Mouse (Mus musculus) gastrocnemius, adult 2 months (tissue): ENCODE measurements around the gene Mtg2. TPM values are rescaled to one million over a fixed set of nuclear protein-coding genes. Genes with fewer than 3 reads are reported as not detected.

Source experiments
- DNase-seq: peaks from one replicate; pipeline ENCODE4 v3.0.0; 2022
- H3K27ac ChIP-seq: fragments of 200-600 bp; 2 replicates; pipeline ENCODE4 v1.8.1; 2022; ENCODE audit warnings: mild to moderate bottlenecking
- H3K4me3 ChIP-seq: fragments of 200-600 bp; 2 replicates; pipeline ENCODE4 v1.8.1; 2022; ENCODE audit warnings: mild to moderate bottlenecking, moderate library complexity
- CTCF ChIP-seq: fragments of 200-600 bp; IDR thresholded peaks from 2 replicates; pipeline ENCODE4 v1.8.1; 2022; ENCODE audit warnings: antibody characterized with exemption, mild to moderate bottlenecking, moderate library complexity
- intact Hi-C: fragments of 180-260 bp; cut with DNase I; formaldehyde crosslinking; loops from one replicate; pipeline ENCODE4 v1.15.1; 2025
- total RNA-seq, 2 experiments: library from RNA; stranded (reverse); gene quantifications; 2 replicates each; pipeline ENCODE4 v1.2.3; 2021

Gene Mtg2
- total RNA-seq, 2 experiments from 2014 or later, result 13.0 to 17.4 TPM

DNA sequence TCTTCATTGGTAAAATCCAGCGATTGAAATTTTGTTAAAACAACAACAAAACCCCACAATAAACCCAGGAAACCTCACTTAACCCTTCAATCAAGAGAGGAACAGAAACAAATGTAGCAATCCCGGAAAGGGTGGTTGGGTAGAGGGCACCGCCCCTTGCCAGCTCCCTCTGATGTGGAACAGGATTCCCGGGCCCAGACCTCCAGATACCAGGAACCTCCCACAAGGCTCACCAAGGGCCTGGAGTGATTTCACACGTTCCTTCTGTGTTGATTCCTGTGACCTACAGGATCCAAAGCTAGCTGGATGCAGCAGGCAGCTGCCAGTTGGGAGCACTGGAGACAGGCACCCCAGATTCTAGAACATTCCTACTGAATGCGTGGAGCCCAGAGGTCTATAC is 30.0 kb upstream of the Mtg2 start:
- no peak overlapping the region for H3K27ac ChIP-seq
- no peak for DNase-seq
- H3K4me3 ChIP-seq, result peak overlapping the region; percentile 93
- intact Hi-C loops, result loop anchor here (2.0 to 5.0 kb wide), 2 partner anchors 14 to 63 kb away; partner anchors contain the start of gene Taf4
- TF ChIP-seq CTCF, result no peak

DNA sequence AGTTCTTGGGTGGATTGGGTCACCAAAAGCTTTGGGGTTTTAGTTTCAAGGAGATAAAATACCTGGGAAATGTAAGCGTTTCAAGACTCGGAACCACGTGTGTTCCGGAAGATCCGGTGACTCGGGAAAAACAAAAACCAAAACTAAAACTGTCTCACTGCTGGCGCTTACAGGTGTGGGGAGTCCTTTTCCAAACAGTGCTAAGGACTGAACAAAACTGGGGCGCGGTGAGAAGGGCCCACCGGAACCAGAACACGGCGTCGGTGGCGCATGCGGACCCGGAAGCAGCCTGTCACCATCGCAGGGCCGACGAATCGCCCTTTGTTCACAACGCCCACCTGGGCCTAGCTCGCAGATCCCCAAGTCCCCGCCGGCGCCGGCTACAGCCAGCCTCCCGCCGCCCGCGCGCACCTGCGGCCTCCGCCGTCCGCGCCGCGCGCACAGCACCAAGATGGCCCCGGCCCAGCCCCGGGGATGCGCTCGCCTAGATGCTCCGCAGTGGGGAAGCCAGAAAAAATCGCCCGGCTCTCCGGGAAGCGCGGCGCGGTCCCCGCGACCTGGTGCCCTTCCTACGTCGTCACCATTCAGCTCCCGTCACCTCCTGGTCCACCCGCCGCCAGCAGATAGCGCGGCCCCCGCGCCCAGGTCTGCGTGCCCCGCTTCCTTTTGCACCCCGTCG is 28.7 kb upstream of the Mtg2 start:
- TF ChIP-seq CTCF, result no peak
- intact Hi-C loops, result loop anchor here (2.0 to 5.0 kb wide), 2 partner anchors 15 to 64 kb away; partner anchors contain the start of gene Taf4
- peak; percentile 68 for DNase-seq
- peak overlapping the region; percentile 93 for H3K4me3 ChIP-seq
- peak overlapping the region; percentile 98 for H3K27ac ChIP-seq

DNA sequence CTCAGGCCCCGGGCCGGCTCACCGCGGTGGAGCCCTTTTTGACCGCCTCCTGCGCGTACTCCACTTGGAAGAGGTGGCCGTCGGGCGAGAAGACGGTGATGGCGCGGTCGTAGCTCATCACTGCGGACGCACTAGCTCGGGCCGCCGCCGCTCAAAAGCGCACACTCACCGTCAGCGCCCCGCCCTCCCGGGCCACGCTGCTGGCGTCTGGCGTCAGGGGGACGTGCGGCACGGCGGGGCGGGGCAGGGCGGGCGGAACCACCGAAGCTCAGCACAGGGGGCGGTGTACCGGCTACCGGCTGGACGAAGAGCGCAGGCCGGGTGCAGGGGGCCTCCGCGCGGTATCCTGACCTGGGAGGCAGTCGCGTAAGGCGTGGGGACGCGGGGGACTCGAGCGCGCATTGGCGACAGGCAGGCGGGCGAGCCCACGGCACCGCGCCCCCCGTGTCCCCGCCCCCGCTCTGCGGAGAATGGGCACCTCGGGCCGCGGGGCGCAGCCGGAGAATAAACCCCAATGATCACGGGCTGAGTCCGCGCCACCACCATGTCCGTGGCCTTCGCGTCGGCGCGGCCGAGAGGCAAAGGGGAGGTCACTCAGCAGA is 28.0 kb upstream of the Mtg2 start, which contains the start of the genes Psma7 and Ss18l1:
Gene Psma7 (minus strand): TSS at position 178 of the 602 bp plus-strand sequence.
Gene Ss18l1 (plus strand): TSS at position 254 of the 602 bp plus-strand sequence.
- Histone ChIP-seq H3K27ac (peak within 1 kb of the TSS; percentile 98), H3K4me3 (peak within 1 kb of the TSS; percentile 93)
- peak; percentile 95 for DNase-seq
- intact Hi-C loops, result loop anchor here (5.0 kb wide), 1 partner anchor 65 kb away; the partner anchor contains the start of gene Taf4
- peak; percentile 42 for TF ChIP-seq CTCF

DNA sequence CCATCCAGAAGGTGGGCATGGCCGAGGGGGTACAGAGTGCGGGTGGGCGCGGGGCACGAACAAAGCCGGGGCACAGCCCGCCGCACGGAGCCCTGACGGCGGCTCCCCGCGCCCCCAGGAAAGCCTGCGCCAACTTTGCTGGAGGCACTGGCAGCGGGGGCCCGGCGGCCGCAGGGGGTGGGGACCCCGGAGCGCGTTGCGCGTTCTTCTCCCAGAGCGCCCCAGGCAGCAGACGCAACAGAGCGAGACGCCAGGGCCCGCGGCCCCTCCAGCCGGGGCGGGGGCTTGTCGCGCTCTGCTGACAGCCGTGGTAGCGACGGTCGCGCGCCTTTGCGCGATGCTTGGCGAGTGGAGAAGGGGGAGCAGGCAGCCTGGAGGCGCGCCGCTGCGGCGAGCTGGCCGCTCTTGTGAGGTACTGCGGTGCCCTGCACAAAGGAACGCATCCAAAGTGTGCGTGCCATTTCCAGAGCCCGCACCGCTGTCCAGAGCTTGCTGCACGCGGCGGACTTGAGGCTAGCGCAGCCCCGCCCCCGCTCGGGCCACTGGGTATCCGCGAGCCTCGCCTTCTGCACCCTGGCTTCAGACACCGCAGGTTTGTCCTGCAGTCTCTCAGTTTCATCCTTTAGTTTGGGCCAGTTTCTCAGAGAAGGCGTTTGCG is 27.4 kb upstream of the Mtg2 start:
- peak overlapping the region; percentile 98 for H3K27ac ChIP-seq
- intact Hi-C loops, result loop anchor here (5.0 kb wide), 1 partner anchor 66 kb away; the partner anchor contains the start of gene Taf4
- peak; percentile 72 for DNase-seq
- peak overlapping the region; percentile 93 for H3K4me3 ChIP-seq
- TF ChIP-seq CTCF, result no peak

DNA sequence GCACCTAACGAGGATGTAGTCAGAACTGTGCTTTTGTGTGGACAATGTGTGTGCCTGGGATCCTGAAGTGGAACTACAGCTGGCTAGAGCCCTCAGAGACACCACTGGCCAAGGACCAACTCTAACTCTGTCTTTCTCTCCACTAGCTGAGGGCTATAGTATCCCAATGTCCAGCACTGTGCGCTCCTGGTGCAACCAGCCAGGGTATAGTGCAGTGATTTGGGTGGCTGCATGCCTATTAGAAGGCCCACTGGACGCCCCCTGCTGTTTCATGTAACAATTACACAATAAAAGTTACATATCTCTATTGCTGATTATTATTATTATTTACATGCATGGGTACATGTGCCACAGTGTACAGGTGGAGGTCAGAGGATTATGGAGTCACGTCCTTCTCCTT is 25.1 kb upstream of the Mtg2 start:
- Histone ChIP-seq H3K4me3 (no peak overlapping the region), H3K27ac (no peak overlapping the region)
- peak; percentile 76 for TF ChIP-seq CTCF
- intact Hi-C loops, result loop anchor here (1.0 kb wide), 1 partner anchor 128 kb away; no protein-coding TSS in a partner anchor
- peak; percentile 50 for DNase-seq

DNA sequence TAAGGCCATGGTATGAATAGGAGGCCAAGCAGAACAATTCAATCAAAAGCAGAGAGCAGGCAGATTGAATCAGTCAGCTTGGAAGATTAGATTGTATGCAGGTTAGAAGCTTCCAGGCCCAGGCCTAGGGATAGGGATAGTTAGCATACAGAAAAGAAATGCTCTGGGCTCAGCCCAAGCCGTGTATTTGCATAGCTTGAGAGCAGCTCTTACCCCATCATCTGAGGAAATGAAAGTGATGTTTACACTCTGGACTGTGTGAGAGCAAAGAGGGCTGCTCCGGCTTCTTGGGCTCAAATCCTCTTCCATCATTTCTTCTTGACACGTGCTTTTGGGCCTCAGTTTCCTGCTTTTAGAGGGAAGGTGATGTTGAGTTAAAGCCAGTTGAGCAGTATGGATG is 22.8 kb upstream of the Mtg2 start:
- TF ChIP-seq CTCF, result no peak
- intact Hi-C loops, result no loop called here

DNA sequence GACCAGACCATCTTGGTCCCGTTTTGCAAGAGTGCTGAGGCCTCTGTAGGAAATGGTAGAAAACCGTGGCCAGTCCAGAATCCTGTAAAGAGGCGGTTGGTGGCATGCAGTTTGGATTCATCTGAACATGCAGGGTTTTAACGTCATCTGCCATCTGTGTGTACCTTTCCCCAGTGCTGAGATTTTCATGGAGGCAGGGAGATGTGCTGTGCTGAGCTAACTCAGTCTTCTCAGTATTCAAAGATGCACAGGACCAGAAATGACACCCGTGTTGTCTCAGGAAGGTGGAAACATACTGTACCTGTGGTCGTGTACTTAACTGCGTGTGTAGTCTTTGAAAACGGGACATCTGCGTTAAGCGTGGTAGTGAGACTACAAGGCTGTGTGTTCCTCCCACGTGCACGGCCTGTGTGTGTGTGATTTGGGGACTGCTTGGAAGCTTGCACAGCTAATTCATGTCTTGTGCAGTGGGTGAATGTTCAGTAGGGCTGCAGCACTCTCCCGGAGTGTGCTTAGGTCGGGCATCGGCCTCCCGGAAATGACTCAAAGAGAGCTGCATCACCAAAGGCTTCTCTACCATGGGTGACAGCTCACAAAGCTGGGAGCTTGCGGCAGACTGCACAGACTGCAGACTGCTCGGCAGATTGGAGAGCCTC is 22.3 kb upstream of the Mtg2 start:
- Histone ChIP-seq H3K27ac (no peak overlapping the region), H3K4me3 (no peak overlapping the region)
- DNase-seq, result no peak
- intact Hi-C loops, result no loop called here
- TF ChIP-seq CTCF, result no peak

More for the DNA sequence above, 22.8 kb upstream of the Mtg2 start:
- H3K27ac ChIP-seq, result no peak overlapping the region
- H3K4me3 ChIP-seq, result no peak overlapping the region
- no peak for DNase-seq

DNA sequence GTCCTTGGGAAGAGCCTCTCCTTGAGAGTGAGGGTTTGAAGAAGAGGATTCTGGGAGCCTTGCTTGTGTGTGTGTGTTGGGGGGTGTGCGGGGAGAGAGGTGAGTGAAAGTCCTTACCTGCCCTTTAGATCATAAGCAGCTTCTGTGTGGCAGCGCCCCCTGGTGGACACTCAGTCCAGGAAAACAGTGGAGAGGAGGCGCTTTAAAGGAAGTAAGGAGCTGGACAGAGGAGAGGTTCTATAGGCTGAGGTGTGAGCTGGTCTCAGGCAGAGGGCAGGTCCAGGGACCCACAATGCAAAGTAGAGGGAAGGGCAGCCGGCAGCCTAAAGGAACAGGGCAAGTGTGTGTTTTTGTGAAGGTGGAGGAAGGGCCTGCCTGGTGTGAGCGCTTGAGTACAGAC is 19.4 kb upstream of the Mtg2 start:
- intact Hi-C loops, result loop anchor here (1.0 kb wide), 1 partner anchor 135 kb away; no protein-coding TSS in a partner anchor
- no peak overlapping the region for H3K27ac ChIP-seq
- DNase-seq, result peak; percentile 86
- peak; percentile 81 for TF ChIP-seq CTCF
- no peak overlapping the region for H3K4me3 ChIP-seq

DNA sequence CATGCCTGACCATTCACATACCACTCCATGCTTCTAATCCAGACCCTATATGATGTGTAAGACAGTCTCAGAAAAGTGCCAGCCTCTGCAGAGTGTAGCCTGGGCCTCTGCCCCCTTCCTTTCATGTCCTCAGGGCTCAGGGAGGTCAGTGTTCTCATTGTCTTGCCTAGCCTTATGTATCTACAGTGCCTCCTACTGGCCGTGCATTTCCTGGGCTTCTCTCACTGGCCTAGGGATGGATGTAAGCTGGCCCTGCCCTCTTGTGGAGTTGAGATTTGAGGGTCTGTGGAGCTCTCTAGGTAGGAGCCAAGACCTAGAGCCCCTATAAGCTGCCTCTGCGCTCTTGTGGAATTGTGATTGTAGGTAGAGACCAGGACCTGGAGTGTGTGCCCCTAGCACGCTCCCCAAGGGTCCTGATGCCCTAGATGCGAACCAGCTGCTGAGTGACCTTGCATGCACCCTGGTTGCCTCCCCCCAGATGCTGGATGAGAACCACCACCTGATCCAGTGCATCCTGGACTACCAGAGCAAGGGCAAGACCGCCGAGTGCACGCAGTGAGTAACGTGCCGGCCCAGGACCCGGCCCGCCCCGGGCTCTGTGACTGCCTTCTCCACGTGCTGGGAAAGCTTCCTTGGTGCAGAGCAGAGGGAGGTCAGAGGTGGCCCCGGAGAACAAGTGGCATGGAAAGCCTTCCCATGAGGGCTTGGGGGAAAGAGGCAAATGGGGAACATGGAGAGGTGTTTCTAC is 18.2 kb upstream of the Mtg2 start:
- no peak for DNase-seq
- TF ChIP-seq CTCF, result peak; percentile 51
- intact Hi-C loops, result loop anchor here (1.0 kb wide), 1 partner anchor 136 kb away; no protein-coding TSS in a partner anchor
- H3K27ac ChIP-seq, result no peak overlapping the region
- no peak overlapping the region for H3K4me3 ChIP-seq

DNA sequence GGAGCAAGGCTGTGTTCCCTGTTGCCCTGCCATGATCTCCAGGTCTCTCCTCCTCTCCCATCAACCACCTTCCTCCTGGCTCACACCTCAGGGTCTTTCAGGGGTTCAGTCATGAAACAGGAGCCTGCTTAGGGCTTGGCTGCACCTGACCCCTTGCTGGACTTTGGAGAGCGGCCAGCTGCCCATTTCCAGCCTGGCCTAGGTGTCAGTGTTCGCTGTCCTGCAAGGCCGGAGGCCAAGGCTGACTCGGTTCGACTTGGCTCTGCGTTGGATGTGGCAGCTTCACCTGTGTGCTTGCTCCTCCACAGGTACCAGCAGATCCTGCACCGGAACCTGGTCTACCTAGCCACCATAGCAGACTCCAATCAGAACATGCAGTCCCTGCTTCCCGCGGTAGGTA is 17.4 kb upstream of the Mtg2 start:
- peak; percentile 68 for DNase-seq
- intact Hi-C loops, result no loop called here
- H3K4me3 ChIP-seq, result no peak overlapping the region
- no peak for TF ChIP-seq CTCF
- no peak overlapping the region for H3K27ac ChIP-seq

DNA sequence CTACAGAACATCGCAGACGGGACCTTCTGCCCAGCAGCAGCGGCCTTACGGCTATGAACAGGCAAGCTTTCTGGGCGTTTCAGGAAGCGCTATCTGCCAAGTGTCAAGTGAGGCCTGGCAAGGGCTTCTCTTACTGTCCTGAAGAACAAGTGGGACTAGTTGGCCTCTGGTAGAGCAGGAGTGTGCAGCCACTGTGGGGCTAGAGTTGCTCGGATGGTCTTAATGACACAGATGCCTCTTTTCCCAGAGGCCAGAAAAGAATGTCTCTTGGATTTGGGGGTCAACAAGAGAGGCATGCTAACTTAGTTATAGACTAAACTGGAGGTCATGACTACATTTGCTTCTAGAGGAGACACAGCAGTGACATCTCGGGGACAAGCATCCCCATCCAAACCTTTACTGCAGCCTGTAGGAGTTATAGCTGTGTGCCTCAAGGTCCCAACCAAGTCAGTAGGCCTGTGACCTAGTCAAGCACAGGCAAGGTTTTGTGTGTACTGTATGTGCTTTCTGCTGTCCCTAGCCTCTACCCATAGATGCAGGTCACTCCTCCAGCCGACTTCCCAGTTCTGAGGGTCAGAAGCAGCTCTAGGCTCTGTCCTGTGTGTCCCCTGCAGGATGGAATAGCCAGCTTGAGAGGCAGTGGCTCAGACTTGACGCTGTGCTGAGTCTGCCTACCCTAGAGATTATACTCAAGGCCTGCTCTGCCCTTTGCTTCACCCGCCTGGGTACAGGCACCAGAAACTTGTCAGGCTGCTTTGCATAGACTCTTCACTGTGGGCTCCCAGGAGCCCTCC is 6.9 kb upstream of the Mtg2 start:
- intact Hi-C loops, result no loop called here
- no peak for TF ChIP-seq CTCF

More for the DNA sequence above, 6.9 kb upstream of the Mtg2 start:
- no peak for DNase-seq
- no peak overlapping the region for H3K27ac ChIP-seq
- H3K4me3 ChIP-seq, result no peak overlapping the region
